Mouse (Mus musculus) intestine, embryonic 14.5 days (tissue): ENCODE results near the gene Ints4. TPM values are rescaled to one million over a fixed set of nuclear protein-coding genes. Genes with fewer than 3 reads are reported as not detected.
"Not testable (repeated sequence)": the region's sequence is repeated elsewhere in the genome, so short reads cannot be mapped to it uniquely, and the experiment has no call there.

Source experiments
- ATAC-seq: fragments of 200-750 bp; cut with Nextera tagmentation; replicated peaks from 2 replicates; pipeline ENCODE4 v1.8.0; 2017; ENCODE audit warnings: low read depth, moderate number of reproducible peaks, moderate TSS enrichment, moderate library complexity; ENCODE audit not compliant: low FRiP score, low TSS enrichment
- DNase-seq: peaks from one replicate; pipeline ENCODE4 v3.0.0-alpha.2; 2018; ENCODE audit warnings: low spot score
- H3K27ac ChIP-seq: fragments of 300-500 bp; sonication (generic); 2 replicates; pipeline ENCODE4 v1.5.1; 2014; ENCODE audit warnings: low read depth, mild to moderate bottlenecking, control low read depth
- H3K27me3 ChIP-seq: fragments of 300-500 bp; sonication (generic); replicated peaks from 2 replicates; pipeline ENCODE4 v1.6.1; 2014; ENCODE audit warnings: low read length, control low read depth; ENCODE audit not compliant: control insufficient read depth, insufficient read depth
- H3K36me3 ChIP-seq: fragments of 300-500 bp; sonication (generic); 2 replicates; pipeline ENCODE4 v1.6.1; 2014; ENCODE audit warnings: low read length, control low read depth; ENCODE audit not compliant: control insufficient read depth, insufficient read depth
- H3K4me1 ChIP-seq: fragments of 300-500 bp; sonication (generic); replicated peaks from 2 replicates; pipeline ENCODE4 v1.6.1; 2014; ENCODE audit warnings: low read length, control low read depth, mixed read lengths; ENCODE audit not compliant: control insufficient read depth, insufficient read depth
- H3K4me2 ChIP-seq: fragments of 300-500 bp; sonication (generic); 2 replicates; pipeline ENCODE4 v1.6.1; 2014; ENCODE audit warnings: low read length
- H3K4me3 ChIP-seq: fragments of 300-500 bp; sonication (generic); 2 replicates; pipeline ENCODE4 v1.5.1; 2014; ENCODE audit warnings: low read depth, low read length, control low read depth, mixed read lengths
- H3K9ac ChIP-seq: fragments of 300-500 bp; sonication (generic); 2 replicates; pipeline ENCODE4 v1.6.1; 2014; ENCODE audit warnings: mild to moderate bottlenecking, low read length
- H3K9me3 ChIP-seq: fragments of 300-500 bp; sonication (generic); 2 replicates; pipeline ENCODE4 v1.6.1; 2016; ENCODE audit warnings: low read length, control low read depth; ENCODE audit not compliant: control insufficient read depth
- WGBS: fragments of 180-500 bp; shearing (Covaris S2); extraction: QIAGEN DNeasy Blood & Tissue Kit; methylation state at CpG from one replicate; pipeline ENCODE4 v1.1.7; 2014; 5-methylcytosine and 5-hydroxymethylcytosine counted together
- polyA plus RNA-seq: library from polyadenylated mRNA; unstranded; fragments of >200 nt; fragmentation: Nextera tagmentation; extraction: Ambion mirVana; gene quantifications from 2 replicates; pipeline ENCODE4 v1.2.1, GENCODE M21; 2014

Ints4 gene
- 56.4 and 64.1 TPM in 2 replicates for polyA plus RNA-seq

DNA sequence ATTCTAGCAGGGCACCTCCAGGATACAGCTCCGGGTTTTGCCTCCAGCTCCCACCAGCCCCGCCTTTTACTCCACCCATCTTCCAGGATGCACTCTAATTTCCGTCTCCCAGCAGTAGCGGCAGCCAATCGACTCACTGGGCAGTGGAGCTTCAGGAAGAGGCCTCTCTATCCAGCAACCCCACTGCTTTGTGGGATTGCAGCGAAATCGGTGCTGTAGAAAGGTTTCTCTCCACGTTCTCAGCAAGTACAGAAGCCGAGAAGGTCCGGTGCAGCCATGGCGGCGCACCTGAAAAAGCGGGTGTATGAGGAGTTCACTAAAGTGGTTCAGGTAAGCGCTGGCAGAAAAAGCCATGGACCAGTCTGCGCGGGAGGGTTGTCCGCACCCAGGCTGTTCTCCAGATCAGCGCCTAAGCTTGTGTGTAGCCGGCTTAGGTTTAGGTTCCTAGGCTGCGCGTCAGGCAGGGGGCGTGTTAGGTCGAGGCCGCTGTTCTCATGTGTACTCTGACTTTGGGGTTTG lies at the start of gene Ints4:
Ints4 (plus strand) TSS at position 136 of the 519 bp plus-strand sequence.
- Histone ChIP-seq H3K27me3 (no peaks in the 10 kb centered on the region), H3K4me1 (peaks cover 13% of the 10 kb centered on the region; the same call in 1 of the 2 replicates), H3K9me3 (no peaks in the 10 kb centered on the region), H3K4me3 (peak within 1 kb of the TSS; percentile 89), H3K9ac (peak within 1 kb of the TSS; percentile 64), H3K36me3 (peaks cover 13% of the 10 kb centered on the region), H3K27ac (peak within 1 kb of the TSS; percentile 30; the same call in 1 of the 2 replicates), H3K4me2 (peak within 1 kb of the TSS; percentile 91)
- DNase-seq = peak; percentile 87
- peak; percentile 97 for ATAC-seq
- WGBS = under 1% methylated on average over 24 of the region's 24 CpGs

DNA sequence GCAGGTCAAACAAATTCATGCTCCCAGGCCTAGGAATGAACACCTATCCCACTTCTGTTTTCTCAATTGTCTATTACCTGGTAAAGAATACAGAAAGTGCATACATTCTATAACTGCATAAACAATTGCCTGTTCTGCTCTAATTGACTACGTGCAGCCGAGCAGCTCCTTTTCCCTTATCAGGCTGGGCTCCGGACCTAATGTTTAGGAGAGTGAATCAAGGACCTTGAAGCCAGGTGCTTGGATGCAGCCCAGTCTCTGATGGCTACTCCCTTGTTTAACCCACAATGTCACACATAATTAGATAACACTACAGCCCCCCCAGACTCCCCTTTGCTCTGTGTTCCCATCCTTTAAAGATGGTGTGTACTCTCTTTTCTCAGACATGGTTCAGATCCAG lies 47.2 kb upstream of the Ints4 start:
- WGBS = 49% methylated on average over 3 of the region's 3 CpGs
- DNase-seq, ATAC-seq, H3K27ac ChIP-seq, H3K4me2 ChIP-seq, H3K4me3 ChIP-seq, H3K9me3 ChIP-seq, H3K4me1 ChIP-seq, H3K27me3 ChIP-seq, H3K9ac ChIP-seq, H3K36me3 ChIP-seq: not testable (repeated sequence)

DNA sequence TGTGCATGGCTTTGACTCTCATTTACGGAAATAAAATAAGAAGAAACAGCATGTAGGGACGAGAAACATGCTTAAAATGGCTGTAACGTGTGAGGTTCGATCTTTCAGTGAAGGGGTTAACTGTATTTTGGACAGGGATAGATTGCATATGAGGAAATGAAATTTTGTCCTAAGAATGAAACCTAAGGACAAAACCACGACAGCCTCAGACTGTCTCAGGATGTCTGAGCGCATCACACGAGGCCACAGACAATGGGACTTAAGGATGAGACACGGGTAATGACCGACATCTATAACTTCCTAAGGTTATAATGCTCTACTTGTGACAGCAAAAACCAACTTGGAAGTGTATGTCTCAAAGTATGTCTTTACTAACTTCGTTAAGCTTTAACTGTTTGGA lies 46.2 kb upstream of the Ints4 start:
- WGBS = 83% methylated on average over 10 of the region's 10 CpGs
- no peak overlapping the region for H3K9ac ChIP-seq
- DNase-seq (no peak), ATAC-seq (no peak)
- H3K9me3 ChIP-seq = no peaks in the 10 kb centered on the region
- no peak overlapping the region for H3K4me3 ChIP-seq
- H3K36me3 ChIP-seq = no peaks in the 10 kb centered on the region
- H3K27me3 ChIP-seq = no peaks in the 10 kb centered on the region
- H3K4me2 ChIP-seq = no peak overlapping the region
- peaks cover 8% of the 10 kb centered on the region for H3K4me1 ChIP-seq
- no peak overlapping the region for H3K27ac ChIP-seq

DNA sequence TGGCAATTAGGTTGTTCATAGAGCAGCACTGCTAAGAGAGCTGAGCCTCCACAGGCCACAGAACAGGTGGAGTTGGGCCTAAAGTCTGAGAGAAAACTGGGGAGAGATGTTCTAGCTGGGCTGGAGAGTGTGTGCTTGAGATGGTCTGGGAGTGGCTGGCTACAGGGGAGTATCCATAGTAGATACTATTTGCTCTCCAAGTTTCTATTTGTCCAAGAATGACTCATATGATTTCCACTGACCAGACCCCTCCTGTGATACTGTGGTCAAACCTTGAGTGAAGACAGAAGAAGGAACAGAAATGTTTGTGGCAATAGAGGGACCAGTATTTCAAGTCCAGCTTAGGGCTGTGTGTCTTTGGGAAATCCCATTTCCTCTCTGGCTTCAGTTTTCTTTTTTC lies 41.8 kb upstream of the Ints4 start:
- H3K4me2 ChIP-seq = no peak overlapping the region
- no peak overlapping the region for H3K4me3 ChIP-seq
- no peaks in the 10 kb centered on the region for H3K27me3 ChIP-seq
- DNase-seq (no peak), ATAC-seq (peak; percentile 81; the same call in 1 of the 2 replicates)
- H3K9ac ChIP-seq = no peak overlapping the region
- peaks cover 3% of the 10 kb centered on the region; the same call in 1 of the 2 replicates for H3K9me3 ChIP-seq
- H3K36me3 ChIP-seq = no peaks in the 10 kb centered on the region
- no peaks in the 10 kb centered on the region for H3K4me1 ChIP-seq
- no peak overlapping the region for H3K27ac ChIP-seq

DNA sequence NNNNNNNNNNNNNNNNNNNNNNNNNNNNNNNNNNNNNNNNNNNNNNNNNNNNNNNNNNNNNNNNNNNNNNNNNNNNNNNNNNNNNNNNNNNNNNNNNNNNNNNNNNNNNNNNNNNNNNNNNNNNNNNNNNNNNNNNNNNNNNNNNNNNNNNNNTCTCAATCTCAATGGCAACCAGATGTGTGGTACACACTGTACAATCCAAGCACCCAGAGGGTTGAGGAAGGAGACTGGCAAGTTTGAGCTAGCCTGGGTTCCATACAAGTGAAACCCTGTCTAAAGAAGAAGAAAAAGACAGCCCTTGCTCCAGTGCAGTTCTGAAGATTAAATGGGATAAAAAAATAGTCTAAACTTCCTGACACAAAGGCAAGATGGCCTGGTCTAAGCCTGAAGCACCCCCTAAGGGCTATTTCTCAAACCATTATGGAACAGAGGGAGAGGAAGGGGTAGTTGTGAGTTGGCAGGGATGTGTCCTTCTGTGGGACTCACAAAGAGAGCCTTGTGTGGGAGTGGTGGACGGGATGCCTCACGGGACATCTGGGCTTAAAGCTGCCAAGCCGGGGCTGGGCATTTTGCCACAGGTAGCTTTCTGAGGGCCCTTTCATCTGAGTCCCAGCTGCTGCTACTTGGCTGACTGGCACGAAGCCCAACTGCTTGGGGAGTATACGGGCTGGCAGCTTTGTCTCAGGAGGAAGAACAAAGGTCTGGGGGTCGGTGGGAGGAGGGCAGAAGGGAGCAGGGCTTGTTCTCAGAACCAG lies 34.4 kb upstream of the Ints4 start:
- peaks cover 3% of the 10 kb centered on the region; the same call in 1 of the 2 replicates for H3K4me1 ChIP-seq
- peak; percentile 73; the same call in 1 of the 2 replicates for ATAC-seq
- H3K27ac ChIP-seq = peak overlapping the region; percentile 47
- no peaks in the 10 kb centered on the region for H3K27me3 ChIP-seq
- no peaks in the 10 kb centered on the region for H3K36me3 ChIP-seq
- no peak overlapping the region for H3K4me3 ChIP-seq
- 42% methylated on average over 6 of the region's 6 CpGs for WGBS
- H3K4me2 ChIP-seq = no peak overlapping the region
- peaks cover 8% of the 10 kb centered on the region; the same call in 1 of the 2 replicates for H3K9me3 ChIP-seq
- H3K9ac ChIP-seq = no peak overlapping the region
- peak; percentile 66 for DNase-seq

DNA sequence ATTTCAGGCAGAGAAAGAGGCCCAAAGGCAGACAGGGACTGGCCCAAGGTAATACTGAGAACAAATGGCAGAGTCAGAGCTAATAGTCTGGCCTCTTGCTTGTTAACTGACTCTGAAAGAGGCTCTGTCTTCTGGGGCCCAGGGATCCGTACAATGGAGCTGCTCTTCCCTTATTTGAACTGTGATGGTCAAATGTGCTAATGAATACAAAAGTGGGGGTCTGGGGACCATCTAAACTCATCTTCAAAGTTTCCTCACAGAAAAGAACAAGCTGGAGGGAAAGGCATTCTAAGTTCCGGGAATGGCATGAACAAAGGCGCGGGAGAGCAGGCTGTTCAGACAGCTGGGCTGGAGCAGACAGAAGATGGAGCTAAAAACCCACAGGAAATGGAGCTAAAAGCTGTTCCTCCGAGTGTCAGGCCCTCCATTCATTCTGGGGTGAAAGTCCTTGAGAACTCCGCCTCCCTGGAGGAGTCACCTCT lies 33.7 kb upstream of the Ints4 start:
- peak; percentile 59 for ATAC-seq
- Histone ChIP-seq H3K4me2 (no peak overlapping the region), H3K36me3 (no peaks in the 10 kb centered on the region), H3K4me1 (peaks cover 3% of the 10 kb centered on the region; the same call in 1 of the 2 replicates), H3K27ac (peak overlapping the region; percentile 47; the same call in 1 of the 2 replicates), H3K4me3 (no peak overlapping the region), H3K9ac (no peak overlapping the region), H3K9me3 (0 out of 2 replicates have a peak, but pooled peaks cover 7% of the 10 kb centered on the region), H3K27me3 (no peaks in the 10 kb centered on the region)
- 51% methylated on average over 6 of the region's 6 CpGs for WGBS
- peak; percentile 62 for DNase-seq

DNA sequence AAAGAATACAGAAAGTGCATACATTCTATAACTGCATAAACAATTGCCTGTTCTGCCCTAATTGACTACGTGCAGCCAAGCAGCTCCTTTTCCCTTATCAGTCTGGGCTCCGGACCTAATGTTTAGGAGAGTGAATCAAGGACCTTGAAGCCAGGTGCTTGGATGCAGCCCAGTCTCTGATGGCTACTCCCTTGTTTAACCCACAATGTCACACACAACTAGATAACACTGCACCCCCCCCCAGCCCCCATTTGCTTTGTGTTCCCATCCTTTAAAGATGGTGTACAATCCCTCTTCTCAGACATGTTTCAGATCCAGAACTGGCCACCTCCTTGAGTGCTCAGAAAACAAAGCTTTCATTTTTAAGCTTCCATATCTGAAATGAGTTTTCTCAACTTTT lies 29.7 kb upstream of the Ints4 start, which contains the start of gene Kctd14:
Kctd14 (plus strand) TSS at position 301 of the 400 bp plus-strand sequence.
- not testable (repeated sequence) for H3K4me2 ChIP-seq, H3K27me3 ChIP-seq, DNase-seq, ATAC-seq, H3K9me3 ChIP-seq, H3K4me1 ChIP-seq, H3K36me3 ChIP-seq, H3K4me3 ChIP-seq, H3K9ac ChIP-seq, H3K27ac ChIP-seq
- WGBS = 54% methylated on average over 2 of the region's 2 CpGs

DNA sequence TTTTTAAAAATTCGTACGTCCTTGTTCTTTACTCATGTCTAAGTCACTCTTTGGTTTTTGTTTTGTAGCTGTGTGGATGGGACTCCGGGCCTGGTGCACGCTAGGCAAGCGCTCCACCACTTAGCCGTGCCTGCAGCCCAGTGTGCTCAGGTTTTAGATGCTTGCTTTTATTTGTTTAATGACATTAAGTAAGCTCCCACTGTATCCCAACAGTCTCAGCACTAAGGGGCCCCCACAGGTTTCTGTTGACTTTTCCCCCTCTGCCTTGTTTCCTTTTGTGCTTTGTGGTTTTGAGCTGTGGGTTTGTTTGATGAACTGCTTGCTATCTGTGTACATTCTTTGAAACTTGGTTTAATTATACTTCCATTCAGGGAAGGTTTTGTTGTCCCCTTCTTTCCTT lies 28.6 kb upstream of the Ints4 start:
- H3K4me3 ChIP-seq = no peak overlapping the region
- H3K9ac ChIP-seq = no peak overlapping the region
- ATAC-seq = no peak
- H3K27me3 ChIP-seq = no peaks in the 10 kb centered on the region
- H3K9me3 ChIP-seq = 0 out of 2 replicates have a peak, but pooled peaks cover 7% of the 10 kb centered on the region
- H3K4me2 ChIP-seq = no peak overlapping the region
- H3K27ac ChIP-seq = no peak overlapping the region
- peaks cover 4% of the 10 kb centered on the region; the same call in 1 of the 2 replicates for H3K4me1 ChIP-seq
- DNase-seq = no peak
- H3K36me3 ChIP-seq = no peaks in the 10 kb centered on the region
- WGBS = 82% methylated on average over 6 of the region's 6 CpGs
